12 mouse cellular contexts compared by ENCODE assay signal in genomic region chr13:5713195-5713863, GRCm38 (mm10).
DNase-seq lines count a peak whose midpoint lies in the region; ATAC-seq and TF ChIP-seq lines count a peak whose summit lies in the region.
"Had no signal": no experiment of that assay in that cellular context is flagged by ENCODE, and none has a peak within 500 bp of the region (broad histone marks: within the 10 kb centered on the region; RNA-seq: fewer than 3 reads in every experiment).

No protein-coding gene starts in this region.

- peak; percentile 70 for ATAC-seq in forebrain, embryonic 16.5 days
- ATAC-seq in forebrain, embryonic 13.5 days, result no peak; the same call in 1 of the 2 replicates
- peak; percentile 63 for ATAC-seq in lung, embryonic 14.5 days (ENCODE audit: insufficient read depth)

- no peaks in the 10 kb centered on the region for H3K27me3 ChIP-seq in forebrain, embryonic 16.5 days (replicated peaks; ENCODE audit: control insufficient read depth, insufficient read depth, low read length)
- H3K27me3 ChIP-seq in forebrain, embryonic 13.5 days, result no peaks in the 10 kb centered on the region
- H3K27me3 ChIP-seq in lung, embryonic 14.5 days (ENCODE audit: insufficient read depth, low read length), result no peaks in the 10 kb centered on the region
- H3K27me3 ChIP-seq: CH12.LX had no signal

- no peak overlapping the region for H3K4me2 ChIP-seq in forebrain, embryonic 16.5 days (ENCODE audit: low read length)
- no peak overlapping the region for H3K4me2 ChIP-seq in forebrain, embryonic 13.5 days
- H3K4me2 ChIP-seq in lung, embryonic 14.5 days, result 0 out of 2 replicates have a peak overlapping the region, but pooled peaks have one; percentile 12

- TF ChIP-seq CTCF in lung, embryonic 14.5 days (IDR thresholded peaks at IDR 0.05; ENCODE audit: low read depth), result no peak

- H3K4me3 ChIP-seq in forebrain, embryonic 16.5 days (replicated peaks; ENCODE audit: low read length), result no peak overlapping the region
- H3K4me3 ChIP-seq in forebrain, embryonic 13.5 days, result no peak overlapping the region
- no peak overlapping the region for H3K4me3 ChIP-seq in lung, embryonic 14.5 days (ENCODE audit: low read depth, low read length)

- no peaks in the 10 kb centered on the region; the same call in 1 of the 2 replicates for H3K4me1 ChIP-seq in forebrain, embryonic 16.5 days (replicated peaks; ENCODE audit: control insufficient read depth, insufficient read depth, low read length)
- no peaks in the 10 kb centered on the region for H3K4me1 ChIP-seq in forebrain, embryonic 13.5 days
- peaks cover 7% of the 10 kb centered on the region; the same call in 1 of the 2 replicates for H3K4me1 ChIP-seq in lung, embryonic 14.5 days (ENCODE audit: insufficient read depth)

- no peak overlapping the region for H3K9ac ChIP-seq in forebrain, embryonic 16.5 days (replicated peaks; ENCODE audit: low read depth, low read length)
- H3K9ac ChIP-seq in forebrain, embryonic 13.5 days, result no peak overlapping the region
- no peak overlapping the region for H3K9ac ChIP-seq in lung, embryonic 14.5 days
- H3K9ac ChIP-seq: liver, embryonic 14.5 days had no signal

- peak; percentile 42 for DNase-seq in Muller cell, postnatal 12 days (ENCODE audit: inconsistent ontology term)
- DNase-seq in kidney, adult 18-20 months, result peak; percentile 63
- DNase-seq in lung, embryonic 14.5 days, result peak; percentile 85
- no peak for DNase-seq in thymus, postnatal 0 days (ENCODE audit: low spot score)
- DNase-seq in layer of hippocampus, adult 11-12 months (ENCODE audit: low spot score), result no peak
- DNase-seq in cerebellum, postnatal 36 days, result no peak
- DNase-seq: cerebellum, adult 18-20 months; layer of hippocampus, postnatal 36 days had no signal

- no peaks in the 10 kb centered on the region for H3K9me3 ChIP-seq in forebrain, embryonic 16.5 days (ENCODE audit: control insufficient read depth, low read length)
- H3K9me3 ChIP-seq in forebrain, embryonic 13.5 days (replicated peaks), result no peaks in the 10 kb centered on the region
- no peaks in the 10 kb centered on the region for H3K9me3 ChIP-seq in lung, embryonic 14.5 days (ENCODE audit: low read depth, low read length)

- H3K27ac ChIP-seq in forebrain, embryonic 16.5 days (ENCODE audit: low read length), result no peak overlapping the region
- no peak overlapping the region for H3K27ac ChIP-seq in forebrain, embryonic 13.5 days
- H3K27ac ChIP-seq in lung, embryonic 14.5 days (ENCODE audit: low read depth), result no peak overlapping the region; the same call in 1 of the 2 replicates
- H3K27ac ChIP-seq: liver, embryonic 14.5 days had no signal

- WGBS in forebrain, embryonic 16.5 days, result 55% methylated on average over 6 of the region's 6 CpGs
- WGBS in forebrain, embryonic 13.5 days, result 87% methylated on average over 6 of the region's 6 CpGs
- WGBS in lung, embryonic 14.5 days, result 33% methylated on average over 6 of the region's 6 CpGs

- no peaks in the 10 kb centered on the region for H3K36me3 ChIP-seq in forebrain, embryonic 16.5 days (ENCODE audit: control insufficient read depth, insufficient read depth)
- no peaks in the 10 kb centered on the region for H3K36me3 ChIP-seq in forebrain, embryonic 13.5 days (ENCODE audit: poor library complexity, severe bottlenecking)
- H3K36me3 ChIP-seq in lung, embryonic 14.5 days (ENCODE audit: insufficient read depth), result no peaks in the 10 kb centered on the region

Comparison
In these comparisons a context has a peak if more than half of its experiments do, and no peak if none do; other contexts are left out.
1. DNase-seq: peak in Muller cell, postnatal 12 days (single experiment), kidney, adult 18-20 months (single experiment) and lung, embryonic 14.5 days (single experiment); none in thymus, postnatal 0 days (single experiment), layer of hippocampus, adult 11-12 months (single experiment) and cerebellum, postnatal 36 days (0 of 2).